Mouse (Mus musculus) urinary bladder, postnatal 36 days (tissue): ENCODE results near the gene Mkln1.
A peak's percentile ranks its signal among the peaks of the same experiment; 100 is the strongest.

ENCODE experiments used
- DNase-seq, 2 experiments: peaks; one replicate each; pipeline ENCODE4 v3.0.0; 2022; ENCODE audit warnings: low spot score in 2 of 2, mixed read lengths in 1 of 2

Gene Mkln1

DNA sequence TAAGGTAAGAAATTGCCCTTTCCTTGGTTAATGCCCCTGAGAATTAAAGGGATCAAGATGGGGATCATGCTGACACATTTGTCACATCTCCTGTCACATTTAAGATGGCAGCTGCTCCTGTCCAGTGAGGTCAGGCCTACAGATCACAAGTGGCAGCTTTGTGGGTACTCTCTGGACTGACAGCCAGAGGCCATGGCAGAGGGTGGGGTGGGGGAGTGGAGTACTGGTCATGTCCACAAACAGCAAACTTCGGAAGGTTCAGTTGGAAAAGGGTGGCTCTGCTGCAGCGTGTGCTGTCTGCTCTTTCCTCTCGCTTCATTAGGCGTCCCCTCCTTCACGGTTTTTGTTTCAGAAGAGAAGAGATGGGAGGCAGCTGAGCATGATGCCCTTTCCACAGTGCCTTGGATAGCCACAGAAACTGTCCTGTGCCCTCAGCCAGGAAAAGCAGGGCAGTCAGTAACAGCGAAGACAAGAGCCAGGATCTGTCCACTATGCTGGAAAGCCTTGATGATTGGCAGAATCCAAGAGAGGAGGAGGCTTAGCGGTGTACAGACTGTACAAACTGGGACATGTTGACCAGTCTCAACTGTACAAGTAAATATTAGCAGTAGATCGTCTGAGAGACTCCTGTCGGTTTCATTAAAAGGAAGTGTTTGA, 119.3 kb downstream of the Mkln1 start:
- DNase-seq, result no peak

DNA sequence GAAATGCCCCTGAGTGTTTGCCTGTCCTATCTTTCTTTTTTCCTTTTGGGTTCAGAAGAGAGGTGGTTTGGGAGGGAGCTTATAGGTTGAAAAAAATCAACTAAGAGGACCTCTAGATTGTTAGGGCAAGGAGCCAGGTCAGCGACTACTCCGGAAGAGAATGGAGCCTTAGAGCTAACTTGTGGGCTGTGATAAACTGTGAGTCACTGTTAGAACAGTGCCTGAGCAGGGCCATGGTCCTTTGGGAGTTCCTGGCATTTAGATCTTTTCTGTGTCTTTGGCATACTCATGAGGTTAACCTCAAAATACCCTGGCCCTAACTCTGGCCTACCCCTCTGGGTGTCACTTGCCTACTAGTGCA, 119.8 kb downstream of the Mkln1 start:
- no peak for DNase-seq

DNA sequence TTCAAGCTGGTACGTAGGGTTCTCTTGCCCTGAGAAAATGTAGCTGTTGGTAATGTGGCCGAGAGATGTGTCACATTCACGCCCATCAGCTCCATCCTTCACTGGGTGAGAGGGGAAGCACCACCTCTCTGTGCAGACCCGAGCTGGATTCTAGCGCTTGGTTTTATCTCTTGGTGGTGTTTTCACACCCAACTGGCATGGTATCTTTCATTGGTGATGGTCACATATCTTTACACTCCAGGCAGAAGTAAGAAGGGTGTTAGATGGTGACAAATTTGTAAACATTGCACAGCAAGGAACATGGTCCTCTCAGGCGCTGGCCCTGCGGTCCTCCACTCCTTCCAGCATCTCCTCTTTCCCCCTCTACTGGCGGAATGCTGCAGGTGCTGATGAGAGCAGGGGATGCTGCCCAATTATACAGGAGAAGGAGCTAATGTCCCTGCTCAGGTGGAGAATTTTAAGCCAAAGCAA, 120.5 kb downstream of the Mkln1 start:
- DNase-seq, result no peak

DNA sequence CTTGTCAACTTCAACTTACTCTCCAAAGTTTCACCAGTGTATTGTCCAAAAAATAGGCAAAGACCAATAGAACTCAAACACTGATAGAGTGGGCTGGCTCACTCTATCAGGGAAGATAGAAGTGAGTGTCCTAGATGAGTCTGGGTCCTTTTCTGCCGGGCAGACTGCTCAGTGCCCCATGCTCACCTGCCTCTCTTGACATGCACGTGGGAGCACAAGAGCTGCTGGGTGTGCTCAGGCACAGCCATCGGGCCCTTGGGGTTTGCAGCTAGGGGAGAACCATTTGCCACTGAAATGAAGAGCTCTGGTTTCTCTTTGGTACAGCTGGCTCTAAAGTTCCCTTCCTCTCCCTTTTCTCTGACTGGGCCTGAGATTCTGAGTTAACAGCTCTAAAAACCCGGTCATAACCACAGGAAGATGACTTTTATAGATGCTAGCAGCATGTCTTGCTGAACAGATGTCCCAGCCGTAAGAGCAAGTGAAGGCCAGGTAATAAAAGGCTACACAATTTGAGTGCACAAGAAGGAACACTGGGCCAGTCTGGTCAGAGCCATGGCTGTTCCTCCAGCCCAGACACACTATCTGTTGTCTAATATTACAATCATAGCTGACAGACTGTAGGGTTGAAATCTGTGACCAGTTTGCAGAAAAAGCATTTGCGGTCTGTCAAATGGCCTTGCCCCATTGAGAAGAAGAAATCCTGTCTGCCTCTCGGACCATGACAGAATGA, 122.1 kb downstream of the Mkln1 start:
- no peak for DNase-seq

DNA sequence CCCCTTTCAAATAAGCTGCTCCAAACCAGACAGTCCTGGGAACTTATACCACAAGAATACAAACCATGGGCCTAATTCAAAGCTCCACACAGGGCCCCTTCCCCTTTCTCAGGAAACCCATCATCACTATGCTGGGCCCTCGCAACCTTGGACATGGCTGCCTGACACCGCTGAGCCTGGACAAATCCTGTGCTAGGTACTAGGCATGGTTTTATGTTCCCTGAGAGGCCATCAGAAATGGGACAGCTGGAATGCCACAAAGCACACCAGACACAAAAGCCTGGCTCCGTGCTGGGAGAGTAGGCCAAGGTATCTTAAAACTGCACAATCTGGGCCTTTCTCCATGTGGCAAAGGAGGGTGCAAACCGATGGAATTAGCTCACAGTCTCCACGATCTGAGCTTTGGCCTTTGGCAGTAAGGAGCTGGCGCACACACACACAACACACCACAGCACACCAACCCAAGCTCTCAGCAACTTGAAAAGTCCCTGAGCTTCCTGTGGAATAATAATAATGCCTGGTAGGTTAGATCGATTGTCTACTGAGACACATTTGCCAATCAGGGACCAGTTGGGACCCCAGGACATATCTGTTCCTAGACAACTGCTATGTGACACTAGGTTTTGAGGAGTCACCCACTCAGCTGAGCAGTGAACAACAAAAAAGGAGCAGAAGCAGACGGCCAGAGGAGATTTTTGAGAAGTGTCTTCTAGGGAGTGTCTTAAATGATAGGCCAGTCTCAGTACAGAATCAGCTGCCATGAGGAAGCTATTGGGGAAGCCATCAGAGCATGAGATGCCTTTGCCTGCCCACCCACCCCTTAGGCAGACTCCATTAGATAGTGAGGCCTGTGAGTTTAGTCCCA, 123.2 kb downstream of the Mkln1 start:
- DNase-seq, result no peak

DNA sequence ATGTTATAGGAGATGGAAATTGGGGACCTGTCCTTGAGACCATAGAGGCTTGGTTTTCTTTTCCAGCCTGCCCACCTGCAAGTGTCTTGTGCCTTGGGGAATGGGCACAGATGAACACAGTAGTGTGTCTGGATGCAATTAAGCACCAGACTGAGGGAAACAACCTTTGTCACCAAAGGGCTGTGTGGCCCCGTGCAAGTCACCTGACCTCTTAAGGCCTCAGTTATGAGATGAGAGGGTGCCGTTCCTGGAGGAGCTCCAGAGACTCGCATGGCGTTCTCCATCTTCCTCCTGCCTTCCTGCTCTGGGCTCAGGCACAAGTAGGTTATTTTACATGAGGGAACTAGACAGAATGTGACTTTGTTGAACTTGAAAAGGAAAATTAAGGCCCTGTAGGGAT, 123.9 kb downstream of the Mkln1 start:
- no peak for DNase-seq

DNA sequence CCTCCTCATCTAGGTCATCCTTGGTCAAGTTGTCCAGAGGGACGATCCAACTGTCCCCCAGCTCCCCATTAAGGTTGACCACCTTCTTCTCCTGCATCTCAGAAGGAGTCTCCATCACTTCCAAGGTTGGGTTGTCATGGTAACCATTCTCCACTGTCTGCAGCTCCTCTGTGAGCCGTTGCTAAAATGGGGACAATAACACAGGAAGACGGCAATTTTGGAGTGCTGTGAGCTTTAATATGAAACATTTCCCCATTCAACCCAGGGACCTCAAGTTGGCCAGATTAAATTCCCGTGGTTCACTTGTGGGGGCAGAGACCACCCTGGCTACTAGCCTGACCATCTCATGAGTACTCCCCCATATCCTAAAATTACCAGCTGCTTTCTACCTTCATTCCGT, 124.5 kb downstream of the Mkln1 start:
- DNase-seq, result no peak

DNA sequence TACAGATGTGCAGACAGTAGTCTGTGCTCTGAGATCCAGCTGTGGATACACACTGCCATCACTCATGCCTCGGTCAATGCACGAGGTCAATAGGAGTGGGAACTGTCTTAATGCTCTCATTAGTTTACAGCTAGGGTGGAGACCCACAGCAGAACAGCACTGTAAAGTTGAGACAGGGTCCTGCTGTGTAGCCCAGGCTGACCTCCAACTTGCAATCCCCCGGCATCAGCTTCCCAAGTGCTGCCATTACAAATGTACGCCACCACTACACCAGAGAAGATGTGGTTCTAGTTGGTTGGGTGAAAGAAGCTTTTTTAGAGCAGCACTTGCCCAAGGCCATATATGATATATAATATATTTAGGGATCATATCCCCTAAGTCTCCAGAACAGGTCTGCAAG, 125.1 kb downstream of the Mkln1 start:
- no peak for DNase-seq

DNA sequence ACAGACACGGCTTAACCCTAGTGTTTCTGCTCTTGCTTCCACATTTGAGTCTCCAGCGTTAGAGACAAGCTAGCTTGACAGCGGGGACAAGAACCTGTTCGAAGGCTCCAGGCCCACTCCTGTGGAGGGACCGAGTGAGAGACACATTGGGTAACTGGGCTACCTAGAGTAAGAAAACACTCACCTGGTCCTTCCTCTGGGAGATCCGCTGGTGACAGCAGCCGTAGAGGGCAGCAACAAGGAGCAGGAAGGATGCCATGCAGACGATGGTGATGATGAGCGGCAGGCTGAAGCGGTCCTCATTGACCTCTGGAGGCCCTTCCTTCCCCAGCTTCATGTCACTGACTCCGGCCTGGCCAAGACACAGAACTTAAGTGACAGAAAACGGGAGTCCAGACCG, 125.6 kb downstream of the Mkln1 start:
- no peak for DNase-seq

DNA sequence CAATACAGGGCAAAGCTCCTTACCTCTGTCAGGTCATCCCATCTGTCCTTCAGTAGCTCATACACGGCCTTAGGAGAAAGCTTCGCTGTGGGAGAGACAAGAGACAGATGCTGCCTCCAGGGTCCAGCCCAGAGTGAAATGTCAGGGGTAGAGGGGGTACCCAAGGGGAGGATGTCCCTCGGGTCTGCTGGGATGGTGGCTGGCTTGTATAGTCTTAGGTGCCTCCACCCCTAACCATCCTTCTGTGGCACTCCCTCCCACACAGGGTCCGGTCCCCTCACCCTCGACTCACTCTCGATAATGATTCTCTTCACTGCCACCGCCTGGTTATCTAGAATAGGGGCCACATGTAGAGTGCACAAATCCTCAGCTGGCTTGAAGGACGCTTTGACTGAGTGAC, 126.1 kb downstream of the Mkln1 start:
- DNase-seq, result no peak

DNA sequence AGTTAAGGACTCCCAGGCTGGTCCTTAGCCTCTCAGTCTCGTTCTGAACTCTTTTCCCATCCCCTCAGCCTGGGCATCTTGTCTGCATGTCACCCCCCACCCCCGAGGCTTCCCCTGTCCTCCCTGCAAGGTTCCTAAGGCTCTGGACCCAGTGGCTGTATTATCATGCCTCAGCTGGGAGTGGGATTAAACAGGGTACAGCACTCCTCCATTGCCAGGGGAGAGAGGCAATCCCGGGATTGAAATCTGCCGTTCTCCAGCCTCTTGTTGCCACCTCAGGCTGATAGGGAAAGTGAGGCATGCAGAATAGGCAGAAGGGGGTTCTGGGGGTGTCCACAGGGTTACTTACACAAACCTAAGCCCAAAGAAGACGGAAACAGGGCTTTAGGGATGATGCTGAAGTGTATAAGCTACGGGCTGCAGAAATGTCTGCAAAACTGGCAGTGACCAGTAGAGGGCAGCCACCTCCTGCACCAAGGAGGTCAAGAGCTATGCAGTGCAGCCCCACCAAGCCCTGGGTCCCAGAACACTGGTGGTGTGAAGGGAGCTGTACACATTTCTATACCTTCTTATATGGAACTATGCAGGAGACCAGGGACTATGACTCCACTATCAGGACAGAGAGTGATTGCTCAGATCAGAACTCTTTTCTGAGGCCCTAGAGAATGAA, 126.8 kb downstream of the Mkln1 start:
- no peak for DNase-seq

DNA sequence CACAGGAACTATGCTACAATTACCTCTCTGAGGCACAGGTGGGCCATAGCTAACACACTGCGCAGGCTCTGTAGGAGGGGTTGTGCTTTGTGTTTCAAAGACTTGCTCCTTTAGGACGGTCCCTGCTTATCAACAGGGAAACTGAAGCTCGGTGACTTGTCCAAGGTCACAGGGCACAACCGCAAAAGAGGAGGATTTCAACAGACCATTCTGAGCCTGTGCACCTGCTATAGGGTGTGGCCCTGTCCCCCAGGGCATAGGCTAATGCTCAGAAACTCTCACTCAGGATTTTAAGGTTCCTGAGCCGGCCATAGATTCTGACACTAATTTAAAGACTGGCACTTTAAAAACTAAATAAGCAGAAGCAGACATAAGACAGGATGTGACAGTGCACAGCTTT, 128.4 kb downstream of the Mkln1 start:
- no peak for DNase-seq

DNA sequence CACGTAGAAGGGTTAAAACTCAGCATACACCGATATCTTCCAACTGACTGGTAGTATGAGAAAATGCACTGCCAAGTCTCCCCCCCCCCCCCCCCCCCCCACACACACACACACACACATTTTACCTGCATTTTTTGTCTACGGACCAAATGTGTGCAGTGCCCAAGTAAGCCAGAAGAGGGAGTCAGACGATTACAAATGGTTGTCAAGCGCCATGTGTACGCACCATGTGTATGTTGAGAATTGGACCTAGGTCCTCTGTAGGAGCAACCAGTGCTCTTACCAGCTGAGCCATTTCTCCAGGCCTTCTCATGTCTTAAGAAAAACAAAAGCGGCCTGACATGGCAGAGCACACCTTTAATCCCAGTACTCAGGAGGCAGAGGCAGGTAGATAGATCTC, 129.4 kb downstream of the Mkln1 start:
- no peak for DNase-seq

DNA sequence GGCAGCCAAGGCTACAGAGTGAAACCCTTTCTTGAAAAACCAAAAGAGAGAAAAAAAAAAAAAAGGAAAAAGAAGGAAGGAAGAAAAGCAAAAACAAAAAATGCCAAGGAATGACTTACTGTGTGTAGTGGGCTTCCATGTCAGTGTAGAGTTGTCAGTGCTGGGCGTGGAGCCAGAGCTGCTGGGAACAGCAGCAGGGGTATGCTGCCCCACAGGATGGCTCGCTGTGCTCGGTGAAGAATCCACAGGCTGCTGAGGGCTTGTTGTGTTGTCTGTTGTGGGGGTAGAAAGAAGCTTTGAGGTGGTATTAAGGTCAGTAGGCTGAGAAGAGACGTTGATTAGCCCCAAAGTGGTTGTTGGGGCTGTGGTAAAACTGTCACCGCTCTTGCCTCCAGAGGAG, 129.8 kb downstream of the Mkln1 start:
- DNase-seq, result no peak

DNA sequence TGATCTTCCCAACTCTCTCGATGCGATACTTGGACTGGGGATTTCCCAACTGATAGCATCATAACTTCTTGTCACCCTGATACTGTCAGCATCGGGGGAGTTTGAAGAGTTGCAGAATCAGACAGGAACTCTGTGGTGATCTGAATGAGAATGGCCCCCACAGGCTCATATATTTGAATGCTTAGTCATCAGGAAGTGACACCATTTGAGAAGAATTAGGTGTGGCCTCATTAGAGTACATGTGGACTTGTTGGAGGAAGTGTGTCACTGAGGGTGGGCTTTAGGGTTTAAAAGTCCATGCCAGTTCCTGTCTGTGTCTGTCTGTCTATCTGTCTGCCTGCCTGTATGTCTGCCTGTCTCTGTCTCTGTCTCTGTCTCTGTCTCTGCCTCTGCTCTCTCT, 133.3 kb downstream of the Mkln1 start:
- no peak for DNase-seq

DNA sequence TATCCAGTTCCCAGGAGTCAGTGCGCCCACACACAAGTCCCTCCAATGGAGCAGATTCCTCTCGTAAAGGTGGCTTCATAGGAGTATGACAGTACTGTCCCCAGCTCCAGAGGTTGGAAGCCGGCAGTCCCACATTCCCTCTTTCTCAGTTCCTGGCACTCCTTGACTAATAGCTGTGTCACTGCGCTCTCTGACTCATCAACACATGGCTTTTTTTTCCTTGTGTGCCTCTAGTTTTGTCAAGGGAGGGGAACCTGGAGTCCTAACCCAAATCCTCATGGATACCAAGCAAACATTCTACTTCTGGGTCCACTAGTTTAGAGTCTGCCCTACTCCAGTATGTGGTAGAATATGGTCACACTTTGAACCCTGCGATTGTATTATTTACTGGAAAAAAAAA, 136.2 kb downstream of the Mkln1 start:
- no peak for DNase-seq

DNA sequence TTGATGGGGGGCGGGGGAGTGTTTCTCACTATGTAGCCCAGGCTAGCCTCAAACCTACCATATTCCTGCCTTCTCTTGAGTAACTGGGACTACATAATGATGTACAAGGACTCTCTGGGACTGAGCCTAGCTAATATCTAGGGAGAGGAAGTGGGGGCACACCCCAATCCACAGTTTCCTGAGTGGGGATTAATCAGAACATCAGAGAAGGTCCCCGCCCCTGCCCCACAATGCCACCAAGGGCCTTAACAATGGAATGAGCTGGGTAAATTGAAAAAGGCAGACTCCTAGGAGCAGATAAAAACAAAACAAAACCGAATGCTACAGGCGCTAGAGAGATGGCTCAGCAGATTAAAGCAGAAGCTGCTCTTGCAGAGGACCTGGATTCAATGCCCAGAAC, 138.7 kb downstream of the Mkln1 start:
- no peak for DNase-seq

DNA sequence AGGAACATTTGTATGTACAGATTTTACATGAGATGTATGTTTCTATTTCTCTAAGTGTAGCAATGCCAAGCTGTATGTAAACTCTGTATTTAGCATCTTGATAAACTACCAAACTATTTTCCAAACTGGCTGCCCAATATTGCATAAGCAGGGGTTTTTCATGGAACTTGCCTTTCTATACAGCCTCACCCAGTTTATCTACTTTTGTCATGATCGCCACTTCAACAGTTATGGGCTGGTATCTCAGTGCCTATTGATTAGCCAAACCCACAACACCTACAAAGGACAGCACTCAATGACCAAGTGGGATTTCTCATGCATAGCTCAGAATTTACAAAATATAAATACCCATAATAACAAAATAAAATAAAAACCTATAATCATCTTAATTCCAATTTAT, 139.6 kb downstream of the Mkln1 start:
- DNase-seq, result no peak

DNA sequence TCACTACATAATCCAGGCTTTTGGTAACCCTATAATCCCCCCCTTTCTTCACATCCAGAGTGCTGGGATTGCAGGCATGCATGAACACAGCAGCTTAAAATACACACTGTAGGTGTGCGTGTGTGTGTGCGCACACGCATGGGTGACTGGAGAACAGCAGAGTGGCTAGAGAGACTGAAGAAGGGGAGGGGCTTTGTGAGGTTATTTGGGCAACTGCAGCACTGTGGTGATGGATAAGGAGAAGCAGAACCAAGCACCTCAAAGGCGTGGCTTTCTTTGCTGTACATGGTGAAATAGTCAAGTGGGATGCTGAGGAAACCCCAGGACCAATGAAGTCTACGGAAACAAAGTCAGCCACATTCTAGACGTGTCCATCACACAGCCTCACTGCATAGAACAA, 141.5 kb downstream of the Mkln1 start:
- DNase-seq, result no peak

DNA sequence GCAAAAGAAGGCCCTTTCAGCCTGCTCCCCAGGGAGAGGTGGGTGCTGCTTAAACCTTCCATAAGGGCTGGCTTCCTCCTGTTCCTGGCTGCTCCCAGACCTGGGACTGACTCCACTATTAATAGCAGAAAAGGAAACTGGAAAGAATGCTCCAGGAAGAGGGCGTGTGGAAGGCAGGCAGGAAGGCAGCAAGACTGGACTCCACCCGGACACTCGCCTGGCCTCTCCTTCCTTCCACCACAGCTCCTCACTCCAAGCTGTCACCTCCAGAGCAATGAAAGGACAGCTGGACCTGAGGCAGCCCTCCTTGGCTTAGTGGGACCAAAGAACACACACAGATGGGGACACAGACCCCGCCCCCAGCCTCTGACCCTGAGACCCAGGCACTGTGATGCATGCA, 145.8 kb downstream of the Mkln1 start:
- no peak for DNase-seq

DNA sequence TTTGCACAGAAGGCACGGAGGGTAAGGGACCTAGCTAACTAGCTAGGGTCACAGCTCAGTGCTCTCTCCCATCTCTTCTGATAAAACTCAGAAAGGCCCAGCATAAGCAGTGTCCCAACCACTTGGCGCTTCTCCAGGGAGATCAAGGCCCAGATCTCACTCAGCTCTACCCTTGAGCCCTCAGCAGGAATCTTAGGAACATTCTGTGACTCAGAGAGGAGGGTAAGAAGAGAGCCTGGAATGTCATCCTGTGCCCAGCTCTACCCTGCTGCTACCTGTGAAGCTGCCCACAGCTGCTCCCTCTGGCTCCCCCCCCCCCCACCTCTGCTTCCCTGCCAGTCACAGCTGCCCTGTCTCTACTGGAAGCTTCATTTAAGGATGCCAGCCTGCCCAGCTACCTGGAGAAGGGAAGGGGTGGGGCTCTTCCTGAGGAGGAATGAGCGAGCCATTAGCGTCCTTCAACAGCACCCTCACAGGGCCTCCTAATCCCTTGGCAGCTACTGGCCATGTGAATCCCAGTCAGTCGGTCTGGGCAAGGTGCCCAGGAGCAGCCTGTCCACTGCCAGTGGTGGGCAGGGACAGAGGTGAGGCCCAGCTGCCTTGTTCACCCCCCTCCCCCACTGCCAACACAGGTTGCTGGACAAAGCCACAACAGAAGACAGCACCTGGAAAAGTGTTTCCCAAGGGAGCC, 151.0 kb downstream of the Mkln1 start:
- peak in 1 of 2 experiments; percentile 40 for DNase-seq
